Mouse (Mus musculus) CH12.LX (cell line): ENCODE measurements at regions not wholly inside any gene's neighbourhood (a gene's known extent, or its start where the extent isn't known, plus 50 kb on each side); places are given as distances from the start of the nearest gene placed in this dataset.
A peak's percentile ranks its signal among the peaks of the same experiment; 100 is the strongest.
"Not testable (repeated sequence)": the region's sequence is repeated elsewhere in the genome, so short reads cannot be mapped to it uniquely, and the experiment has no call there.

ENCODE experiments used
- DNase-seq: peaks from one replicate; pipeline ENCODE4 v3.0.0-alpha.2; 2013; ENCODE audit errors: extremely low read depth
- H3K27ac ChIP-seq: 2 replicates; pipeline ENCODE4 v1.5.1; 2012; ENCODE audit warnings: low read depth, mild to moderate bottlenecking, control low read depth, moderate library complexity; ENCODE audit not compliant: insufficient read depth
- H3K27me3 ChIP-seq: replicated peaks from 2 replicates; pipeline ENCODE3; 2012; ENCODE audit warnings: inconsistent platforms
- H3K36me3 ChIP-seq, 2 experiments: replicated peaks in 1 of 2; 2 replicates each; pipeline versions ENCODE3 to v1.6.1; 2012; ENCODE audit warnings: inconsistent platforms in 1 of 2, low read length in 1 of 2, mild to moderate bottlenecking in 1 of 2, mixed read lengths in 1 of 2, moderate library complexity in 1 of 2; ENCODE audit not compliant: control insufficient read depth in 1 of 2, insufficient read depth in 1 of 2
- H3K4me1 ChIP-seq, 2 experiments: 2 replicates each; pipeline ENCODE4 v1.6.1; 2012; ENCODE audit warnings: inconsistent platforms in 1 of 2, moderate library complexity in 1 of 2; ENCODE audit not compliant: insufficient read depth in 2 of 2, control insufficient read depth in 1 of 2
- H3K4me2 ChIP-seq: 2 replicates; pipeline ENCODE4 v1.6.1; 2012; ENCODE audit warnings: low read depth, mild to moderate bottlenecking, control low read depth; ENCODE audit not compliant: poor library complexity, insufficient read depth, severe bottlenecking
- H3K4me3 ChIP-seq, 3 experiments: fragments of 150-350 bp in 1 of 3; sonication (generic) in 1 of 3; replicated peaks in 1 of 3; 2 replicates each; pipeline versions ENCODE3 to v1.5.1; 2011 to 2012; ENCODE audit warnings: low read depth in 2 of 3, low read length in 2 of 3, mild to moderate bottlenecking in 2 of 3, moderate library complexity in 2 of 3, control low read depth in 1 of 3, improper control_type of control experiment in 1 of 3, inconsistent platforms in 1 of 3, mixed read lengths in 1 of 3; ENCODE audit not compliant: poor library complexity in 1 of 3
- H3K79me2 ChIP-seq: replicated peaks from 2 replicates; pipeline ENCODE4 v1.6.1; 2012; ENCODE audit warnings: mild to moderate bottlenecking, moderate library complexity; ENCODE audit not compliant: control insufficient read depth, poor library complexity, insufficient read depth, severe bottlenecking; ENCODE audit errors: extremely low read depth
- H3K9ac ChIP-seq: 2 replicates; pipeline ENCODE4 v1.6.1; 2012; ENCODE audit warnings: low read depth, mild to moderate bottlenecking, control low read depth, moderate library complexity; ENCODE audit not compliant: insufficient read depth
- H3K9me3 ChIP-seq: replicated peaks from 2 replicates; pipeline ENCODE3; 2012; ENCODE audit warnings: low read length, inconsistent platforms, mixed read lengths
- CTCF ChIP-seq, 2 experiments: IDR thresholded peaks in 1 of 2; conservative IDR thresholded peaks in 1 of 2; 2 replicates each; pipeline ENCODE4 v1.5.1; 2011 to 2012; ENCODE audit warnings: low read depth in 2 of 2, low read length in 2 of 2, improper control_type of control experiment in 1 of 2, inconsistent platforms in 1 of 2, mild to moderate bottlenecking in 1 of 2, moderate library complexity in 1 of 2
- ELF1 ChIP-seq: IDR thresholded peaks from 2 replicates; pipeline ENCODE4 v1.6.1; 2014; ENCODE audit warnings: low read depth, mild to moderate bottlenecking, inconsistent platforms, low read length, improper control_type of control experiment
- EP300 ChIP-seq: IDR thresholded peaks from 2 replicates; pipeline ENCODE4 v1.6.1; 2011; ENCODE audit warnings: low read length, improper control_type of control experiment
- HCFC1 ChIP-seq: IDR thresholded peaks from 2 replicates; pipeline ENCODE4 v1.6.1; 2012; ENCODE audit warnings: low read depth, mild to moderate bottlenecking, inconsistent platforms, low read length, improper control_type of control experiment
- MAFK ChIP-seq: IDR thresholded peaks from 2 replicates; pipeline ENCODE4 v1.6.1; 2011; ENCODE audit warnings: low read length, improper control_type of control experiment; ENCODE audit not compliant: insufficient replicate concordance
- MAX ChIP-seq: IDR thresholded peaks from 2 replicates; pipeline ENCODE4 v1.6.1; 2011; ENCODE audit warnings: low read length, improper control_type of control experiment
- MAZ ChIP-seq: IDR thresholded peaks from 2 replicates; pipeline ENCODE4 v1.6.1; 2012; ENCODE audit warnings: low read depth, mild to moderate bottlenecking, inconsistent platforms, low read length, improper control_type of control experiment, moderate library complexity
- MEF2A ChIP-seq: IDR thresholded peaks from 2 replicates; pipeline ENCODE4 v1.6.1; 2014; ENCODE audit warnings: low read depth, mild to moderate bottlenecking, inconsistent platforms, low read length, improper control_type of control experiment, borderline replicate concordance
- MYC ChIP-seq: IDR thresholded peaks from 2 replicates; pipeline ENCODE4 v1.6.1; 2011; ENCODE audit warnings: low read depth, mild to moderate bottlenecking, improper control_type of control experiment, low read length
- NELFE ChIP-seq: IDR thresholded peaks from 2 replicates; pipeline ENCODE4 v1.6.1; 2011; ENCODE audit warnings: low read depth, low read length, improper control_type of control experiment
- NRF1 ChIP-seq: IDR thresholded peaks from 2 replicates; pipeline ENCODE4 v1.6.1; 2014; ENCODE audit warnings: low read depth, mild to moderate bottlenecking, inconsistent platforms, low read length, improper control_type of control experiment, moderate library complexity
- PAX5 ChIP-seq: IDR thresholded peaks from 2 replicates; pipeline ENCODE4 v1.6.1; 2012; ENCODE audit warnings: low read length, inconsistent platforms, mixed read lengths
- RAD21 ChIP-seq: IDR thresholded peaks from 2 replicates; pipeline ENCODE4 v1.6.1; 2011; ENCODE audit warnings: low read depth, mild to moderate bottlenecking, low read length, improper control_type of control experiment, moderate library complexity
- TBP ChIP-seq: conservative IDR thresholded peaks from 2 replicates; pipeline ENCODE4 v1.6.1; 2011; ENCODE audit warnings: low read depth, low read length, improper control_type of control experiment
- UBTF ChIP-seq: IDR thresholded peaks from 2 replicates; pipeline ENCODE4 v1.6.1; 2012; ENCODE audit warnings: low read depth, mild to moderate bottlenecking, inconsistent platforms, low read length, improper control_type of control experiment, moderate library complexity
- USF1 ChIP-seq: IDR thresholded peaks from 2 replicates; pipeline ENCODE4 v1.6.1; 2014; ENCODE audit warnings: low read depth, mild to moderate bottlenecking, inconsistent platforms, low read length, improper control_type of control experiment
- USF2 ChIP-seq: conservative IDR thresholded peaks from 2 replicates; pipeline ENCODE4 v1.6.1; 2011; ENCODE audit warnings: low read depth, low read length, improper control_type of control experiment
- ZKSCAN1 ChIP-seq: IDR thresholded peaks from 2 replicates; pipeline ENCODE4 v1.6.1; 2012; ENCODE audit warnings: low read depth, inconsistent platforms, low read length, improper control_type of control experiment, borderline replicate concordance
- dilution Hi-C: fragments of 300-500 bp; cut with MboI; formaldehyde crosslinking; loops from 2 replicates; pipeline ENCODE4 v1.14.3; 2020; ENCODE audit warnings: low sequenced_read_pairs; ENCODE audit not compliant: extremely low pct_unique_long_range_greater_than_20kb, extremely low pct_ligation_motif_present
- in situ Hi-C: fragments of 300-500 bp; cut with MboI; formaldehyde crosslinking; loops from 3 replicates; pipeline ENCODE4 v1.14.3; 2019; ENCODE audit warnings: low sequenced_read_pairs, low pct_ligation_motif_present, low pct_unique_long_range_greater_than_20kb, mixed read lengths

GRCm38 (mm10) chr4:75423296-75423695 is 145.2 kb upstream of the Dmac1 start:
- no peaks in the 10 kb centered on the region for H3K4me1 ChIP-seq
- dilution Hi-C loops (no loop called here), in situ Hi-C loops (no loop called here)
- no peak overlapping the region for H3K9ac ChIP-seq
- H3K27ac ChIP-seq: no peak overlapping the region
- H3K27me3 ChIP-seq: no peaks in the 10 kb centered on the region
- no peaks in the 10 kb centered on the region for H3K36me3 ChIP-seq
- H3K4me3 ChIP-seq: no peak overlapping the region
- H3K79me2 ChIP-seq: no peaks in the 10 kb centered on the region
- TF ChIP-seq CTCF (conservative IDR thresholded peaks at IDR 0.05 in 1 of 2, IDR thresholded peaks at IDR 0.05 in 1 of 2; ENCODE audit: low read depth in 2 of 2, low read length in 2 of 2): no peak
- TF ChIP-seq UBTF: no peak
- no peak for TF ChIP-seq ZKSCAN1
- TF ChIP-seq USF1: no peak
- no peak for TF ChIP-seq MAZ
- TF ChIP-seq MEF2A: no peak
- TF ChIP-seq MAFK: no peak
- no peak for TF ChIP-seq EP300
- TF ChIP-seq USF2: no peak
- no peak for TF ChIP-seq ELF1
- TF ChIP-seq PAX5: no peak
- no peak for TF ChIP-seq TBP
- no peak for TF ChIP-seq RAD21
- TF ChIP-seq HCFC1: no peak
- TF ChIP-seq NRF1: no peak
- H3K9me3 ChIP-seq: peaks cover 4% of the 10 kb centered on the region
- no peak for DNase-seq
- H3K4me2 ChIP-seq: no peak overlapping the region

GRCm38 (mm10) chr4:75400754-75401153 is 122.6 kb upstream of the Dmac1 start:
- H3K27ac ChIP-seq, H3K4me1 ChIP-seq, H3K9me3 ChIP-seq, H3K27me3 ChIP-seq, DNase-seq, H3K79me2 ChIP-seq, H3K36me3 ChIP-seq, in situ Hi-C loops, dilution Hi-C loops: not testable (repeated sequence)
- Histone ChIP-seq H3K9ac (peak overlapping the region; percentile 45; the same call in 1 of the 2 replicates), H3K4me3 (peak overlapping the region in 1 of 3 experiments; percentile 18), H3K4me2 (0 out of 2 replicates have a peak overlapping the region, but pooled peaks have one; percentile 23)
- TF ChIP-seq NELFE: 0 out of 2 replicates have a peak, but pooled peaks have one; percentile 15
- TF ChIP-seq MAX: 0 out of 2 replicates have a peak, but pooled peaks have one; percentile 32
- TF ChIP-seq MYC: peak; percentile 50; the same call in 1 of the 2 replicates
- 0 out of 2 replicates have a peak, but pooled peaks have one; percentile 38 for TF ChIP-seq TBP
